Mouse (Mus musculus) liver, embryonic 11.5 days (tissue): ENCODE measurements at regions not wholly inside any gene's neighbourhood (a gene's known extent, or its start where the extent isn't known, plus 50 kb on each side); places are given as distances from the start of the nearest gene placed in this dataset.

Experiments used
- ATAC-seq: fragments of 200-750 bp; cut with Nextera tagmentation; replicated peaks from 2 replicates; pipeline ENCODE4 v1.8.0; 2017; ENCODE audit warnings: moderate number of reproducible peaks, mild to moderate bottlenecking, moderate TSS enrichment, moderate library complexity; ENCODE audit not compliant: low FRiP score
- DNase-seq: peaks from one replicate; pipeline ENCODE4 v3.0.0-alpha.2; 2017; ENCODE audit warnings: low spot score
- H3K27ac ChIP-seq: fragments of 300-500 bp; sonication (generic); 2 replicates; pipeline ENCODE4 v1.5.1; 2014; ENCODE audit warnings: mild to moderate bottlenecking, low read depth, low read length, control low read depth
- H3K27me3 ChIP-seq: fragments of 300-500 bp; sonication (generic); replicated peaks from 2 replicates; pipeline ENCODE4 v1.6.1; 2014; ENCODE audit warnings: low read length, mixed read lengths; ENCODE audit not compliant: control insufficient read depth, insufficient read depth
- H3K36me3 ChIP-seq: fragments of 300-500 bp; sonication (generic); 2 replicates; pipeline ENCODE4 v1.6.1; 2014; ENCODE audit warnings: mild to moderate bottlenecking, low read length, moderate library complexity, mixed read lengths; ENCODE audit not compliant: control insufficient read depth, insufficient read depth
- H3K4me1 ChIP-seq: fragments of 300-500 bp; sonication (generic); replicated peaks from 2 replicates; pipeline ENCODE4 v1.6.1; 2014; ENCODE audit warnings: low read length, mixed read lengths; ENCODE audit not compliant: control insufficient read depth, insufficient read depth
- H3K4me2 ChIP-seq: fragments of 300-500 bp; sonication (generic); 2 replicates; pipeline ENCODE4 v1.6.1; 2014; ENCODE audit warnings: mild to moderate bottlenecking, control low read depth, moderate library complexity
- H3K4me3 ChIP-seq: fragments of 300-500 bp; sonication (generic); 2 replicates; pipeline ENCODE4 v1.5.1; 2014; ENCODE audit warnings: low read depth, low read length, control low read depth
- H3K9ac ChIP-seq: fragments of 300-500 bp; sonication (generic); 2 replicates; pipeline ENCODE4 v1.6.1; 2014; ENCODE audit warnings: low read depth, low read length, control low read depth
- H3K9me3 ChIP-seq: fragments of 300-500 bp; sonication (generic); 2 replicates; pipeline ENCODE4 v1.6.1; 2016; ENCODE audit warnings: low read length, inconsistent platforms, mixed read lengths; ENCODE audit not compliant: control insufficient read depth
- WGBS: fragments of 180-500 bp; shearing (Covaris S2); extraction: QIAGEN DNeasy Blood & Tissue Kit; methylation state at CpG from one replicate; pipeline ENCODE4 v1.1.7; 2014; 5-methylcytosine and 5-hydroxymethylcytosine counted together

- ATAC-seq = no peak
- Histone ChIP-seq H3K27ac (no peak overlapping the region), H3K4me2 (no peak overlapping the region), H3K9ac (no peak overlapping the region), H3K4me3 (no peak overlapping the region), H3K9me3 (no peaks in the 10 kb centered on the region), H3K4me1 (no peaks in the 10 kb centered on the region), H3K27me3 (peaks cover 8% of the 10 kb centered on the region), H3K36me3 (no peaks in the 10 kb centered on the region)
- no peak for DNase-seq
- WGBS = 51% methylated on average over 7 of the region's 7 CpGs
These were observed 68.3 kb upstream of the Zc3h12a start for GRCm38 (mm10) chr4:125195901-125196435.

- no peak overlapping the region for H3K9ac ChIP-seq
- no peaks in the 10 kb centered on the region for H3K4me1 ChIP-seq
- WGBS = 57% methylated on average over 12 of the region's 12 CpGs
- DNase-seq (no peak), ATAC-seq (no peak)
- no peaks in the 10 kb centered on the region for H3K36me3 ChIP-seq
- no peak overlapping the region for H3K4me3 ChIP-seq
- no peak overlapping the region for H3K4me2 ChIP-seq
- H3K9me3 ChIP-seq = no peaks in the 10 kb centered on the region
- no peak overlapping the region for H3K27ac ChIP-seq
- H3K27me3 ChIP-seq = peaks cover 10% of the 10 kb centered on the region
These were observed 67.2 kb upstream of the Zc3h12a start for GRCm38 (mm10) chr4:125194722-125195380.

GRCm38 (mm10) chr4:125194298-125194697 is 66.7 kb upstream of the Zc3h12a start:
- Histone ChIP-seq H3K36me3 (no peaks in the 10 kb centered on the region), H3K9me3 (no peaks in the 10 kb centered on the region), H3K4me3 (no peak overlapping the region), H3K4me1 (no peaks in the 10 kb centered on the region), H3K27ac (no peak overlapping the region), H3K4me2 (no peak overlapping the region), H3K27me3 (peaks cover 10% of the 10 kb centered on the region), H3K9ac (no peak overlapping the region)
- ATAC-seq (no peak), DNase-seq (no peak)
- WGBS = 77% methylated on average over 12 of the region's 12 CpGs

GRCm38 (mm10) chr4:125191680-125192079 is 64.0 kb upstream of the Zc3h12a start:
- Histone ChIP-seq H3K36me3 (no peaks in the 10 kb centered on the region), H3K9me3 (no peaks in the 10 kb centered on the region), H3K4me3 (no peak overlapping the region), H3K4me1 (no peaks in the 10 kb centered on the region), H3K9ac (no peak overlapping the region), H3K27me3 (peaks cover 10% of the 10 kb centered on the region), H3K4me2 (no peak overlapping the region), H3K27ac (no peak overlapping the region)
- WGBS = 72% methylated on average over 9 of the region's 9 CpGs
- ATAC-seq (no peak), DNase-seq (no peak)

- Histone ChIP-seq H3K27me3 (peaks cover 10% of the 10 kb centered on the region), H3K36me3 (no peaks in the 10 kb centered on the region), H3K4me2 (no peak overlapping the region), H3K4me3 (no peak overlapping the region), H3K4me1 (no peaks in the 10 kb centered on the region), H3K9me3 (no peaks in the 10 kb centered on the region), H3K27ac (no peak overlapping the region), H3K9ac (no peak overlapping the region)
- WGBS = 29% methylated on average over 11 of the region's 11 CpGs
- ATAC-seq (no peak), DNase-seq (no peak)
These were observed 63.4 kb upstream of the Zc3h12a start for GRCm38 (mm10) chr4:125191010-125191409.

GRCm38 (mm10) chr4:125189971-125190370 is 62.3 kb upstream of the Zc3h12a start:
- no peaks in the 10 kb centered on the region for H3K4me1 ChIP-seq
- H3K9ac ChIP-seq = no peak overlapping the region
- H3K36me3 ChIP-seq = no peaks in the 10 kb centered on the region
- peaks cover 7% of the 10 kb centered on the region for H3K27me3 ChIP-seq
- no peak overlapping the region for H3K4me2 ChIP-seq
- H3K9me3 ChIP-seq = no peaks in the 10 kb centered on the region
- no peak overlapping the region for H3K4me3 ChIP-seq
- ATAC-seq (no peak), DNase-seq (no peak)
- no peak overlapping the region for H3K27ac ChIP-seq

- H3K4me1 ChIP-seq = no peaks in the 10 kb centered on the region
- DNase-seq (no peak), ATAC-seq (no peak)
- H3K9me3 ChIP-seq = no peaks in the 10 kb centered on the region
- WGBS = 76% methylated on average over 9 of the region's 9 CpGs
- H3K27ac ChIP-seq = no peak overlapping the region
- no peaks in the 10 kb centered on the region for H3K36me3 ChIP-seq
- H3K9ac ChIP-seq = no peak overlapping the region
- no peak overlapping the region for H3K4me3 ChIP-seq
- H3K27me3 ChIP-seq = peaks cover 5% of the 10 kb centered on the region
- no peak overlapping the region for H3K4me2 ChIP-seq
These were observed 58.6 kb upstream of the Zc3h12a start for GRCm38 (mm10) chr4:125186246-125186645.

- no peak overlapping the region for H3K4me2 ChIP-seq
- ATAC-seq = no peak
These were observed 57.4 kb upstream of the Zc3h12a start for GRCm38 (mm10) chr4:125185076-125185475.

GRCm38 (mm10) chr4:125180947-125181346 is 53.3 kb upstream of the Zc3h12a start:
- no peaks in the 10 kb centered on the region for H3K4me1 ChIP-seq
- no peak for DNase-seq
- no peak overlapping the region for H3K27ac ChIP-seq
- H3K9me3 ChIP-seq = no peaks in the 10 kb centered on the region
- no peaks in the 10 kb centered on the region for H3K36me3 ChIP-seq
- H3K4me3 ChIP-seq = no peak overlapping the region
- ATAC-seq = no peak
- H3K9ac ChIP-seq = no peak overlapping the region
- H3K4me2 ChIP-seq = no peak overlapping the region
- 85% methylated on average over 6 of the region's 6 CpGs for WGBS
- H3K27me3 ChIP-seq = no peaks in the 10 kb centered on the region

More at GRCm38 (mm10) chr4:125185076-125185475, 57.4 kb upstream of the Zc3h12a start:
- WGBS = 69% methylated on average over 5 of the region's 5 CpGs
- Histone ChIP-seq H3K9ac (no peak overlapping the region), H3K9me3 (no peaks in the 10 kb centered on the region), H3K27me3 (no peaks in the 10 kb centered on the region; the same call in 1 of the 2 replicates), H3K4me1 (no peaks in the 10 kb centered on the region), H3K4me3 (no peak overlapping the region), H3K27ac (no peak overlapping the region), H3K36me3 (no peaks in the 10 kb centered on the region)
- no peak for DNase-seq
